Mouse (Mus musculus) MEL (cell line): ENCODE data around the gene Hebp2. TPM values are rescaled to one million over a fixed set of nuclear protein-coding genes. Genes with fewer than 3 reads are reported as not detected.

ENCODE experiments used
- DNase-seq: peaks from one replicate; pipeline ENCODE4 v3.0.0; 2011; ENCODE audit warnings: low read depth, low spot score
- H3K27ac ChIP-seq: 2 replicates; pipeline ENCODE4 v1.5.1; 2012; ENCODE audit warnings: low read depth, mild to moderate bottlenecking, control low read depth, low read length, moderate library complexity; ENCODE audit not compliant: control insufficient read depth
- H3K27me3 ChIP-seq, 2 experiments: fragments of 150-350 bp in 1 of 2; sonication (generic) in 1 of 2; 2 replicates each; pipeline ENCODE4 v1.6.1; 2012; ENCODE audit warnings: low read length in 2 of 2, mild to moderate bottlenecking in 2 of 2, improper control_type of control experiment in 1 of 2, moderate library complexity in 1 of 2; ENCODE audit not compliant: insufficient read depth in 2 of 2, control insufficient read depth in 1 of 2
- H3K36me3 ChIP-seq, 2 experiments: 2 replicates each; pipeline ENCODE4 v1.6.1; 2012 to 2014; ENCODE audit warnings: low read length in 2 of 2, improper control_type of control experiment in 1 of 2, inconsistent platforms in 1 of 2, mild to moderate bottlenecking in 1 of 2; ENCODE audit not compliant: insufficient read depth in 2 of 2, control insufficient read depth in 1 of 2
- H3K4me1 ChIP-seq, 2 experiments: fragments of 150-350 bp in 1 of 2; sonication (generic) in 1 of 2; 2 replicates each; pipeline ENCODE4 v1.6.1; 2012; ENCODE audit warnings: low read length in 2 of 2, improper control_type of control experiment in 1 of 2, mild to moderate bottlenecking in 1 of 2; ENCODE audit not compliant: insufficient read depth in 2 of 2, control insufficient read depth in 1 of 2
- H3K4me3 ChIP-seq, 2 experiments: fragments of 150-350 bp in 1 of 2; sonication (generic) in 1 of 2; 2 replicates each; pipeline ENCODE4 v1.5.1; 2012; ENCODE audit warnings: low read depth in 2 of 2, low read length in 2 of 2, mild to moderate bottlenecking in 2 of 2, moderate library complexity in 2 of 2, control low read depth in 1 of 2, improper control_type of control experiment in 1 of 2; ENCODE audit not compliant: control insufficient read depth in 1 of 2, insufficient read depth in 1 of 2
- H3K79me2 ChIP-seq: 2 replicates; pipeline ENCODE4 v1.6.1; 2012; ENCODE audit warnings: mild to moderate bottlenecking, low read length, moderate library complexity; ENCODE audit not compliant: control insufficient read depth, poor library complexity, insufficient read depth
- H3K9ac ChIP-seq: 2 replicates; pipeline ENCODE4 v1.6.1; 2012; ENCODE audit warnings: low read depth, mild to moderate bottlenecking, control low read depth, low read length, moderate library complexity; ENCODE audit not compliant: control insufficient read depth, poor library complexity, severe bottlenecking
- H3K9me3 ChIP-seq: fragments of 150-350 bp; sonication (generic); replicated peaks from 2 replicates; pipeline ENCODE4 v1.6.1; 2012; ENCODE audit warnings: mild to moderate bottlenecking, low read length, improper control_type of control experiment, moderate library complexity; ENCODE audit not compliant: insufficient read depth
- BHLHE40 ChIP-seq: IDR thresholded peaks from 2 replicates; pipeline ENCODE4 v1.6.1; 2012; ENCODE audit warnings: low read depth, mild to moderate bottlenecking, inconsistent platforms, low read length, improper control_type of control experiment, borderline replicate concordance
- CHD1 ChIP-seq: IDR thresholded peaks from 2 replicates; pipeline ENCODE4 v1.6.1; 2012; ENCODE audit warnings: low read depth, mild to moderate bottlenecking, inconsistent platforms, low read length, improper control_type of control experiment
- CHD2 ChIP-seq: IDR thresholded peaks from 2 replicates; pipeline ENCODE4 v1.6.1; 2011; ENCODE audit warnings: low read length, improper control_type of control experiment
- GABPA ChIP-seq: IDR thresholded peaks from 2 replicates; pipeline ENCODE4 v1.6.1; 2012; ENCODE audit warnings: low read depth, mild to moderate bottlenecking, inconsistent platforms, low read length, improper control_type of control experiment, moderate library complexity
- MAFK ChIP-seq: IDR thresholded peaks from 2 replicates; pipeline ENCODE4 v1.6.1; 2011; ENCODE audit warnings: low read depth, mild to moderate bottlenecking, low read length, improper control_type of control experiment, borderline replicate concordance
- MAX ChIP-seq: IDR thresholded peaks from 2 replicates; pipeline ENCODE4 v1.6.1; 2011; ENCODE audit warnings: low read length, improper control_type of control experiment
- MEF2A ChIP-seq: IDR thresholded peaks from 2 replicates; pipeline ENCODE4 v1.6.1; 2014; ENCODE audit warnings: low read depth, mild to moderate bottlenecking, inconsistent platforms, low read length, improper control_type of control experiment; ENCODE audit not compliant: poor library complexity, insufficient replicate concordance, severe bottlenecking; ENCODE audit errors: extremely low read depth
- MYB ChIP-seq: IDR thresholded peaks from 2 replicates; pipeline ENCODE4 v1.6.1; 2011; ENCODE audit warnings: mild to moderate bottlenecking, low read depth, low read length, improper control_type of control experiment
- MYC ChIP-seq: IDR thresholded peaks from 2 replicates; pipeline ENCODE4 v1.6.1; 2011; ENCODE audit warnings: low read depth, mild to moderate bottlenecking, low read length, improper control_type of control experiment, moderate library complexity
- NELFE ChIP-seq: IDR thresholded peaks from 2 replicates; pipeline ENCODE4 v1.6.1; 2011; ENCODE audit warnings: low read depth, low read length, improper control_type of control experiment
- POLR2A ChIP-seq, 2 experiments: IDR thresholded peaks; 2 replicates each; pipeline ENCODE4 v1.6.1; 2011 to 2012; ENCODE audit warnings: low read length in 2 of 2, mild to moderate bottlenecking in 2 of 2, control low read depth in 1 of 2, improper control_type of control experiment in 1 of 2, low read depth in 1 of 2, moderate library complexity in 1 of 2; ENCODE audit not compliant: control insufficient read depth in 1 of 2, insufficient read depth in 1 of 2, poor library complexity in 1 of 2
- POLR2AphosphoS2 ChIP-seq: IDR thresholded peaks from 2 replicates; pipeline ENCODE4 v1.6.1; 2011; ENCODE audit warnings: low read length, improper control_type of control experiment
- POLR2AphosphoS5 ChIP-seq: IDR thresholded peaks from 2 replicates; pipeline ENCODE4 v1.6.1; 2012; ENCODE audit warnings: low read depth, borderline replicate concordance, mild to moderate bottlenecking, inconsistent platforms, low read length, moderate library complexity, mixed read lengths
- SIN3A ChIP-seq: IDR thresholded peaks from 2 replicates; pipeline ENCODE4 v1.6.1; 2012; ENCODE audit warnings: low read length, improper control_type of control experiment, inconsistent platforms
- TAL1 ChIP-seq: IDR thresholded peaks from 2 replicates; pipeline ENCODE4 v1.6.1; 2012; ENCODE audit warnings: mild to moderate bottlenecking, inconsistent platforms, low read length, moderate library complexity, mixed read lengths
- TBP ChIP-seq: IDR thresholded peaks from 2 replicates; pipeline ENCODE4 v1.8.0; 2011; ENCODE audit warnings: low read depth, low read length, improper control_type of control experiment
- UBTF ChIP-seq: IDR thresholded peaks from 2 replicates; pipeline ENCODE4 v1.6.1; 2012; ENCODE audit warnings: low read depth, mild to moderate bottlenecking, inconsistent platforms, low read length, improper control_type of control experiment, moderate library complexity, borderline replicate concordance; ENCODE audit not compliant: insufficient read depth
- USF1 ChIP-seq: IDR thresholded peaks from 2 replicates; pipeline ENCODE4 v1.6.1; 2014; ENCODE audit warnings: low read depth, mild to moderate bottlenecking, inconsistent platforms, low read length, improper control_type of control experiment, moderate library complexity
- ZKSCAN1 ChIP-seq: IDR thresholded peaks from 2 replicates; pipeline ENCODE4 v1.6.1; 2012; ENCODE audit warnings: low read depth, mild to moderate bottlenecking, inconsistent platforms, low read length, improper control_type of control experiment, moderate library complexity
- ZMIZ1 ChIP-seq: IDR thresholded peaks from 2 replicates; pipeline ENCODE4 v1.6.1; 2012; ENCODE audit warnings: low read depth, mild to moderate bottlenecking, inconsistent platforms, low read length, improper control_type of control experiment, moderate library complexity
- polyA plus RNA-seq, 2 experiments: library from polyadenylated mRNA; stranded (reverse) in 1 of 2; unstranded in 1 of 2; fragments of >175 nt in 1 of 2; fragments of >200 nt in 1 of 2; gene quantifications; 2 replicates each; pipeline versions ENCODE4 v1.2.1 to v1.2.4; 2012; ENCODE audit warnings: low replicate concordance in 2 of 2, low read depth in 1 of 2; ENCODE audit not compliant: insufficient read length in 2 of 2, insufficient read depth in 1 of 2, missing spikeins in 1 of 2
- total RNA-seq: library from RNA; depleted of rRNA; stranded (reverse); fragments of 300-350 nt; gene quantifications from 2 replicates; pipeline ENCODE4 v1.2.3, GENCODE M21; 2012

The Hebp2 gene
- total and polyA plus RNA-seq, 3 experiments = not detected

- no peak overlapping the region for H3K9ac ChIP-seq
- H3K4me3 ChIP-seq = no peak overlapping the region
- H3K27me3 ChIP-seq = no peaks in the 10 kb centered on the region
- TF ChIP-seq SIN3A (no peak), POLR2AphosphoS2 (no peak), ZKSCAN1 (no peak), MAX (no peak), MEF2A (no peak), NELFE (no peak), BHLHE40 (no peak), USF1 (no peak), CHD1 (no peak), POLR2A (IDR thresholded peaks at IDR 0.05; ENCODE audit: control insufficient read depth in 1 of 2, insufficient read depth in 1 of 2, low read depth in 1 of 2, low read length in 2 of 2, poor library complexity in 1 of 2) (no peak), MYC (no peak), POLR2AphosphoS5 (no peak), UBTF (no peak)
- TF ChIP-seq, all 39 proteins: peak for 0
- no peaks in the 10 kb centered on the region for H3K79me2 ChIP-seq
- no peaks in the 10 kb centered on the region for H3K36me3 ChIP-seq
- H3K9me3 ChIP-seq = no peaks in the 10 kb centered on the region
- DNase-seq = no peak
- no peaks in the 10 kb centered on the region for H3K4me1 ChIP-seq
- no peak overlapping the region for H3K27ac ChIP-seq
These were observed 34.4 kb downstream of the Hebp2 start for GRCm38 (mm10) chr10:18511496-18511895.

DNA sequence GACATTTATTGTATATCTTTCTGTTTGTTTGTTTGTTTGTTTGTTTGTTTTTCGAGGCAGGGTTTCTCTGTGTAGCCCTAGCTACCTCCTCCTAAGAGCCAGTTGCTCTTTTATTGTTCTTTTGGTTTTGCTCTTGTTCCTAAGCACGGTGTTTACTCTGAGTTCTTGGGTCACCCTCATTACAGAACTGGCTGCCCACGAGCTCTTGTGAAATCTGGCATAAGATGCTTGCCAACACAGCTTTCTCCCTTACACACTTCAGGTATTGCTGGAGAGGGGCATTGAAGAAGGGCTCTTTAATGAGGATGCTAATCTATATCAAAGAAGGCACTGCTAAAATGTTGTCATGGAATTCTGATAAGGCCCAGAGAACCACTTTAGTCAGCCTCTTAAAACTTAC lies 35.2 kb downstream of the Hebp2 start:
- no peaks in the 10 kb centered on the region for H3K4me1 ChIP-seq
- H3K9ac ChIP-seq = no peak overlapping the region
- no peaks in the 10 kb centered on the region for H3K79me2 ChIP-seq
- no peaks in the 10 kb centered on the region for H3K27me3 ChIP-seq
- no peak for DNase-seq
- H3K27ac ChIP-seq = no peak overlapping the region
- TF ChIP-seq POLR2AphosphoS2 (no peak), ZKSCAN1 (no peak), MYB (no peak), ZMIZ1 (no peak), MYC (no peak), MAFK (no peak), MAX (no peak), GABPA (no peak), TBP (no peak), SIN3A (no peak), CHD2 (no peak), TAL1 (no peak)
- H3K36me3 ChIP-seq = no peaks in the 10 kb centered on the region
- H3K9me3 ChIP-seq = no peaks in the 10 kb centered on the region
- no peak overlapping the region for H3K4me3 ChIP-seq
